Mouse (Mus musculus) kidney, postnatal 10 days (tissue): Measurements from ENCODE around the gene Mphosph9.
"Not testable (repeated sequence)": the region's sequence is repeated elsewhere in the genome, so short reads cannot be mapped to it uniquely, and the experiment has no call there.

Experiments
- DNase-seq: peaks from one replicate; pipeline ENCODE4 v3.0.0; 2021; ENCODE audit warnings: mixed read lengths

Gene Mphosph9

DNA sequence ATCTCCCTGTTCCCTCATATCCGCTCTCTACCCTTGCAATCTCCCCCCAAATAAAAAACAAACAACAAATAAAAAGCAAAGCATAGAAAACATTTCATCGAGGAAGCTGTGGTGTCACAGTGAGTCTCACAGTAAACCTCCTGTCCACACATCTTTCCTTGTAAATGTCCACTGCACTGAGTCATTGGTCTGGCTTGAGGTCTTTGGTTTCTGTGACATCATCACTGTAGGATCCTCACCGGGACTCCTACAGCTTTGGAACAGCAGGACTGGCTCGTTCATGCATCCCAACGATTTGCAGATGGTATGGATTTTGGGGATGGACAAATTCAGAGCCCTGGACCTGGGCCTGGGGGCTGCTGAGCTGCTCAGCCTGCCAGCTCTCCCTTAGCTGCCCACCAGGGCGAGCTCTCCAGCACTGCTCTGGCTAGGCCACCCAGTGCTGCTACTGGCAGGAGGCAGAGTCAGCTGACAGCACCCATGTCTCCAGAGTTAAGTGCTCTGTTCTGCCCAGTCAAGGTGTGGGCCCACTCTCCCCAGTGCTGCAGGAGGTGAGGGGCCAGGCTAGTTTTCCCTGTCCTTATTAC lies 14.1 kb upstream of the Mphosph9 start:
- DNase-seq = peak; percentile 52

DNA sequence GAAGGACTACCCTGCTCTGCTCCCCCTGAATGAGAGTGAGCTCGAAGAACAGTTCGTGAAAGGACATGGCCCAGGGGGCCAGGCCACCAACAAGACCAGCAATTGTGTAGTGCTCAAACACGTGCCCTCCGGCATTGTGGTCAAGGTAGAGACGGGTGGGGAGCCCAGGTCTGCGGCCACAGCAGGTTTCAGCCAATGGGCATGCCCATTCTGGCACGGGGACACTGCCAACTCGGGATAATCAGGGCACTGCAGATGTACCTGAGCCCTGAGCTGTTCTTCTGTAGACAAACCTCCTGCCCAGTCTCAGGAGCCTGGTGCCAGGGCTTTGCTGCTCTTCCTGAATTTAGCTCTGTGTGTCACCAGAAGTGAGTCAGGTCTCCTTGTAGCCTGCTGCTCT lies 11.0 kb upstream of the Mphosph9 start:
- no peak for DNase-seq

DNA sequence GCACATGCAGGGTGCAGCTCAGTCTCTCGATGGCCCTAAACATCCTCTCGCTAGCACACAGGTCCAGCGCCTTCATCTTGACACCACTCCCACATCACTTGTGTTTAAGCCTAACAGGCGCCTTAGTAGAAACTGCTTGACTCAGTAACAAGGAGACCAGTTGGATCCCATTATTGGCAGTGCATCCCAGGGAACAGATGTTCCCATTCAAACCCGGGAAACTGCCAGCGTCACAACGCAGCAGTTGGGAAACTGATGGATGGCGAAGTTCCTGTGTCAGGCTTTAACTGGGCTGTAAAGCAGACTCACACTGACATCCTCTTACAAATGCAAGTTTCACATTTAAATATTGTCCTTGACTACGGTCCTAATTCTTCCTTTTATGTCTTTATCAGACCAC lies 10.1 kb upstream of the Mphosph9 start:
- DNase-seq = peak; percentile 80

DNA sequence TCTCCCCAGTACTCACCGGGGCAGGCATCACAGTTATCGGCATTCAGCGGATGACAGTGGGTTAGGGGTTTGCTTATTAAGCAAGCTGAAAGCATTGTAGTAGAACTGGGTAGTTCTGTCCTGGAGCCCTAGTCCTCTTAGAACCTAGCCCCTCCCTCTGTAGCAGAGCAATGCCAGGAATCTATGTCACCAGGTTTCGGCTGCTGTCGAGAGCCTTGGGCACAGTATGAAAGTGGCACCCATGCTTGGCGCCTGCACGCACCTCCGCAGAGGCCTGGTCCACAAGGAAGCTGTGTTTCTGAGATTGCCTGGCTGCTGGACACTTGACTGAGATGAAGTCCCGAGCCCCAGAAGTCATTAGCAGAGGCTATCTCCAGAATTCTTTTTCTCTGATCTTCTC lies 9.3 kb upstream of the Mphosph9 start:
- DNase-seq = no peak

DNA sequence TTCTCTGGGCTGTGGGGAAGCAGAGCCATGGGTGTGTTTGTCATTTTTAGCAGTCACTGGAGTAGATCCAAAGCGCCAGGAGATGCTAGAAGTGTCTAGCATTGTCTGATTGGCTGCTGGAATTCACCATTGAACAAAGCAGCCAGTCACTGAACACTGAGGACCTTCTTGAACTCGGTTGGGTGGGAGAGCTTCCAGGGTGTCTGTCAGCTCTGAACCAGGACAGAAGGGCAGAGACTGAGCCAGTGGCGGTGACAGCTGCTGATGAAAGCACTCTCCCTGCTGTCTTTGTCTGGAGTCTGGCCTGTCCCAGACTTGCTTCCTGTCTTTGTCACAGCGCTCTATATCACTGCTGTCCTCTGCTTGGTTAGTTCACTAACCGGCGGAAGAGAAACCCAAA lies 6.6 kb upstream of the Mphosph9 start:
- DNase-seq = peak; percentile 81

DNA sequence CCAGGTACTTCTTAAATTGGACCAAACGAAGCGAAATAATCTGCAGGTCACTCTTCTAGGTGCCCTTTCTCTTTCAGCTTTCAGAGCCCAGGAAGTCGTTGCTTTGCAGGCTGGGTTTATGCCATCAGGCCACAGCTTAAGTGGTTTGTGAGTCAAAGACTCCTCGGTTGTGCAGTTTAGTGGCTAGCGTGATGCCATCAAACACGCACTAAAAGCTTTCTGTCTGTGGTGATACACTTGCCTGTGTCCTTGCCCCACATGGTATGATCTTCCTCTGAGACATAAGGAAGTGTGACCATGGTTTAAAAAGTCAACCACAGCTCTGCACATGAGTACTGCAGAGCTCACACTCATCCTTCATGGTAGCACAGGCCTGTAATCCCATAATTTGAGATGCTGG lies 2.3 kb upstream of the Mphosph9 start:
- no peak for DNase-seq

DNA sequence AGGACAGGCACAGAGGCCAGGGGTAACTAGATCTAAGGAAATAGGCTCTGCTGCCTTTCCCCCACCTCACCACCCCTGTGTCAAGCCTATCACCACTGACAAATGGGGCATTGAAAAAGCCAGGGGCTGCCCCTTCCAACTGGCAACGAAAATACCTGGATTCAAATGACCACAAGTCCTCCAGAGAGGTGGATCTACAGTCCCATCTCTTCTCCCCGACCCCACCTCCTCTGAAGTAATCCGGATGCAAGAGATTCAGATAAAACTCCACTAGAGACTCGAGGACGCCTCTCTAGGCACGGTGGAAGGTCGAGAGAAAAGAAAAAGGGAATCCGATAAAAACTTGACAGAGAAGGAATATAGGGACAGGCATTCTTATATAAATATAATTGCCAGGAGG lies 943 bp downstream of the Mphosph9 start:
- DNase-seq = no peak

DNA sequence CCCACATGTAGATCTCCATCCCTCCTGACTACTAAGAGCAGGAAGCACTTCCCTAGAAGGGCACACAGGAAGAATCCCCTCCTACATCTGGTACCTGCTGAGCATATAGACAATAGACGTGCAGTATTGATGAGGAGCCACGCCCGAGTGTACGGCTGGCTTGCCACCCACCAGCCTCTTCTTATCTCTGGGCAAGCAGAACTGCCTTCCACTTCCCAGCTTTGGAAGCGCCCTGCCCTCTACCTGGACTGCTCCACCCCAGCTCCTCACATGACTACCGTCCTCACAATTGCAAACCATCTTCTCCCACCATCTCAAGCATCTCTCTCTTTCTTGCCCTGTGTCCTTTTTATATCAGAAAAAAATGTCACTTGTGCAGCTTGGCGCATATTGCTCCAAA lies 10.1 kb downstream of the Mphosph9 start:
- DNase-seq = no peak

DNA sequence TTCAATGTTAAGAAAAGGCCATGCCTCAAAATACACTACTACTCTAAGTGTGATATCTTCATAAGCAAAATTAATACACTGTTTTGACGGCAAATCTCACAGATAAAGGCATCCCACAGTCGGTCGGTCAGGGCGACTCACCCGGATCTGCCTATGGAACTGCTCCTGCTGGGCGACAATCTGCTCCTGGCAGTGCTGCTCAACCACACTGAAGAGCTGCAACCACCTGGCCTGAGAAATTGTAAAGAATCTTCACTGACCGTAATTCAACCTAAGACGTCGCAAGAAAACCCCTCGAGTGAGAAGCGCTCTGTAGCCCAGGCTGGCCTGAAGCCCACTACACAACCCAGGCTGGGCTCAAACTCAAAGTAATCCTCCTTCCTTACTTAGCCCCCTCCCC lies 11.8 kb downstream of the Mphosph9 start:
- no peak for DNase-seq

DNA sequence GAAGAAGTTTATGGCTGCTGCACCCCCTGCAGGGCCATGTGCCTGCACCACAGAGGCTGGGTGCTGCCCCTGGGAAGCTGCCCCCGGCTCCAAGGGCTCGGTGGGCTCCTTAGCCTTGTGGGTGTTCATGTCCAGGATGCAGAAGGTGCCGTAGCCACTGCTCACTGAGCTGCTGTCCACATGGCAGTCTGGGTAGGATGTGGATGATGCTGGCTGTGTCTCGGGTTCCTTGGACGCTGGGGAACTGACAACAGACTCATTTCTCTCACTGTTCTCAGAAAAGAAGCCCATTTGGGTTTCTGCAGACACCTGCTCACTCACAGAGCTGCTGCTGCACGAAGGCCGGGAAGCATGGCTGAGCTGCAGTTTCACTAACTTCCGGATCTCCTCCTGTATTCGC lies 12.3 kb downstream of the Mphosph9 start:
- no peak for DNase-seq

DNA sequence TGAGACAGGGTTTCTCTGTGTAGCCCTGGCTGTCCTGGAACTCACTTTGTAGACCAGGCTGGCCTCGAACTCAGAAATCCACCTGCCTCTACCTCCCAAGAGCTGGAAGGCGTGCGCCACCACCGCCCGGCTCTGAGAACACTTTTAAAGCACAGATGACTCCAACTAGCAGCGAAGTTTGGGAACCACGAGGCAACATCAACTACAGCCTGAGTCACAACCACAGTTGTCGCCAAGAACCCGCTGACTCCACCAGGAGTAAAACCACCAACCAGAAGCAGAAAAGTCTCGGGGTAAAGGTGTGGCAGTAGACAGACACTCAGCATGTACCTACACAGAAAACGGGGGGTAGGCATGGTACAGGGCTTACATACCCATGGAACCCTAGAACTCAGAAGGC lies 17.7 kb downstream of the Mphosph9 start:
- no peak for DNase-seq

DNA sequence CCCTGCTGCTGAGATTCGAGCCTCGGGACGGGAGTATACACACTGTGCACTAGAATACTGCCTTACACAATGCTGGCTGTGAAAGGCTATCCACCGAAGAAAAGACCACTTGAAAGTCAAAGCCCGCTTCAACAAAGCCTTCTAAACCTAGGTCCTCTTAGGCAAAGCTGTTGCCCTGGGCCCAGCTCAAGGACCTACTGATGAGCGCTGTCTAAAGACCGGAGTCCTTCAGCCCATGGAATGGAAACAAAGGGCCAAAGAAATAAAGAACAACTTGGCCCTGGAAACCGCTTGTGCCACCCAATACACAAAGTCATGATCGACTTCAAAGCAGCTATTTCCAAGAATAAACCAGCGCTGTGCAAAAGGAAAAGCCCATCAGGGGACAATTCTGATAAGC lies 18.6 kb downstream of the Mphosph9 start:
- no peak for DNase-seq

DNA sequence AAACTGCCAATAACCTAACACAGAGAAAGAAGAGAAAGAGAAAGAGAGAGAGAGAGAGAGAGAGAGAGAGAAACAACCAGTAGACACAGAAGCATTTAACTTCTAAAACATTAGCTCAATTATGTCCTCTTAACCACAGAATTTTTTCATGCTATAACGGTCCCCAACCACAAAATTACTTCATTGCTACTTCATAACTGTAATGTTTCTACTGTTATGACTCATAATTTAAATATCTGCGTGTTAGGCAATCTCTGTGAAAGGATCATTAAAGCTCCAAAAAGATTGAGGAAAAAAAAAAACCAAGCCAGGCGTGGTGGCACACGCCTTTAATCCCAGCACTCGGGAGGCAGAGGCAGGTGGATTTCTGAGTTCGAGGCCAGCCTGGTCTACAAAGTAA lies 24.9 kb downstream of the Mphosph9 start:
- DNase-seq = not testable (repeated sequence)

DNA sequence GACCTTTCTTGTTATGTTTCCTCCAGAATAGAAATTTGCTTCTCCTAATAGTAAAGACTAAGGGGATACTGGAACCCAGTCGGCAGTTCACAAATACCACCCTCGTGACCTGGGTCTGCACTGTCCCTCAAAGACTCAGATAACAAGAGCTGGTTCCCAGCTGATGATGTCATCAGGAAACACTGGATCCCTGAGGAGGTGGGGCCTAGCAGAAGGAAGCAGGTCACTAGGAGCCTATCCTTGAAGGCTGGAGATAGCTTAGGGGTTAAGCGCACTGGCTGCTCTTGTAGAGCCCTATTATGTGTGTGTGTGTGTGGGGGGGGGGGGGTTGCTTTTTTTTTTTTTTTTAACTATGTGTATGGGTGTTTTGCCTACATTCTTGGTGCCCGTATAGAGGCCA lies 27.6 kb downstream of the Mphosph9 start:
- DNase-seq = no peak

DNA sequence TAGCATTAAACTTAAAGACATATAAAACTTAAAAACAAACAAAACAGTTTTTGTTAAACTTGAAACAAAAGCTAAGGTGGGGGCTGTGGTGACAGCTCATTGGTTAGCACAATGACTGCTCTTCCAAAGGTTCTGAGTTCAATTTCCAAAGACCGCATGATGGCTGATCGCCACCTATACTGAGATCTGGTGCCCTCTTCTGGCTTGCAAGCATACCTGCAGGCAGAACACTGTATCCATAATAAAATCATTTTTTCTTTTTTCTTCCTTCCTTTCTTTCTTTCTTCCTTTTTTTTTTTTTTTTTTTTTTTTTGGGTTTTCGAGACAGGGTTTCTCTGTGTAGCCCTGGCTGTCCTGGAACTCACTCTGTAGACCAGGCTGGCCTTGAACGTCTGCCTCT lies 28.5 kb downstream of the Mphosph9 start:
- DNase-seq = not testable (repeated sequence)

DNA sequence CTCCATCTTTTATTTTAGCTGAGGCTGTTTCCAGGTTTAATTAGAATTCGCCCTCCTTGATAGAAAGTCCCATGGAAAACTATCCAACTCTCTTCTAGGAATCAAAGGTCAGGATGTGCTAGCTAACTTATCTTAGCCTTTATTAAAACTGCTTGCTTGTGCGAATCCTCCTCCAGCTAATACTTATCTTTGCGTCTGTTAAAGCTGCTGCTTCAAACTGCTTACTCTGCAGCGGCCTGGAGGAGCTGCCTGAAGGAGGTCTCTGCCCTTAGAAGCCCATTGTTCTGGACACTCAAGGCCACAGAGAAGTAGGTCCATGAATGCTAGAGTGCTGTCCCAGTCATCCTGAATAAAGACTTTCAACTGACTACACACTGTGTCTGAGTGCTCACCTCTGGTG lies 31.3 kb downstream of the Mphosph9 start:
- DNase-seq = no peak

DNA sequence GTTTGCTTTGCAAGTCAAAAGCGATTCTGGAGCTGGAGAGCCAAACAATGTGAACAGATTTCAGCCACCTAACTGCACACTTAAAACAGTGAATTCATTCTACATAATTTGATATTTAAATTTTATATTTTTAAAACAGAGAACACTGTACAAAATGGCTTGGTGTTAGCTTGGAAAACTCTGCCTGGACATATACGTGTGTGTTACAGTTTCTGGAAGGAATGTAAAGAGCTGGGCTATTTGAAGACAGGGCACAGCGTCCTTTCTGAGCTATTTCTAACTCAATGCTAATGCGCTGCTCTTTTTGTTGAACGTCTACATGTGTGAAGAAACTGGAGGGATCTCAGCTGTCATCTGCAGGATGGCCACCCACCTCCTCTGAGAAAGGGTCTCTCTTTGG lies 33.8 kb downstream of the Mphosph9 start:
- no peak for DNase-seq

DNA sequence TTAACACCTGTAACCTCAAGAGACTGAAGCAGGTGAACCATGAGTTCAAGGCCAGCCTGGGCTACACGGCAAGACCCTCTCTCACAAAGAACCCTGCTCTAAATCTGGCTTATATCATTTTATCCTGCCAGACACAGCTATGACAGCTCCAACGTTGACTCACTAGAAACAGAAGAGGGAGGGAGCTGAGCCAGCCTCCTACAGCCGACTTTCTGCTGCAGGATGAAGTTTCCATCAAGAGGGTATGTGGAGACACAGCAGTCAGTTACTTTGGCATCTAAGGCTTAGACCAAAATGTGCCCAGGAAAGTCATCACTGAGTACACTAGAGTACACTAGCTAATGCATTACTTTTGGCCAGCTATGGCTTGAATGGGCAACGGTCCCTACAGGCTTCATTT lies 37.6 kb downstream of the Mphosph9 start:
- DNase-seq = no peak

DNA sequence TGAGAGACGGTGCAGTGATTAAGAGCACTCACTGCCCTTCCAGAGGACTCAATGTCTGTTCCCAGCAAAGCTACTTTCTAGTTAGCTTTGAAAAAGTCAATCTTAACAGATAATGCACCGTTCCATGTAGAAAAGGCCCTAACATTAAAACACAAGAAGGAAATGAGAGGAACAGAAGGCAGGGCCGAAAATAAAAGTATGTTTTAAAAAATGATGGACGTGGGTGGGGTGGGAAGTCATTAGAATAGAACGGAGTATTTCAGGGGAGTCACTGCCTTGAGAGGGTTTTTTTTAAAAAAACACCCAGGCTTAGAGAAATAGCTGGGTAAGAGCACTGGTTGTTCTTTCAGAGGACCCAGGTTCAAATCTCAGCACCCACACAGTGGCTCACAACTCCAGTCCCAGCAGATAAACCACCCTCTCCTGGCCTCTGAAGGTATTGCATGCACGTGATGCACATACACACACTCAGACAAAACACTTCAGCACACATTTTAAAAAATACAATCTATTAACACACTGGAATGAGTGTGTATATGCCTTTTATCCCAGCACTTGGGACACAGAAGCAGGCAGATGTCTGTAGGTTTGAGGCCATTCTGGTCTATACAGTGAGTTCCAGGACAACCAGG lies 40.0 kb downstream of the Mphosph9 start:
- no peak for DNase-seq

DNA sequence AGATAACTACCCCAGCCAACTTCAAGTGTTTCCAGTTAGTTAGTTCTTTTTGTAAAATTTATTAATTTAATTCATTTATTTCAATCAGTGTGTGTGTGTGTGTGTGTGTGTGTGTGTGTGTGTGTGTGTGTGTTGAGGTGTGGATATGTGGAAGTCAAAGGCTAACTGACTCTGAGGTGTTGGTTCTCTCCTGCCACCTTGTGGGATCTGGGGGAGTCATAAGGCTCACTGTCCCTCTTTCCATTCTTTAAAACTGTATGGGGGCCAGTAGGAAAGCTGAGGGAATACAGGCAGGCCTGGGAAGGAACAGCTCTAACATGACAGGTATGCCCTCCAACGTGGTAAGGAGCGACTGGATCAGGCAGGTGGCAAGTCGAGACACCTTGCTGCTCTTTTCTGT lies 43.4 kb downstream of the Mphosph9 start:
- peak; percentile 34 for DNase-seq

DNA sequence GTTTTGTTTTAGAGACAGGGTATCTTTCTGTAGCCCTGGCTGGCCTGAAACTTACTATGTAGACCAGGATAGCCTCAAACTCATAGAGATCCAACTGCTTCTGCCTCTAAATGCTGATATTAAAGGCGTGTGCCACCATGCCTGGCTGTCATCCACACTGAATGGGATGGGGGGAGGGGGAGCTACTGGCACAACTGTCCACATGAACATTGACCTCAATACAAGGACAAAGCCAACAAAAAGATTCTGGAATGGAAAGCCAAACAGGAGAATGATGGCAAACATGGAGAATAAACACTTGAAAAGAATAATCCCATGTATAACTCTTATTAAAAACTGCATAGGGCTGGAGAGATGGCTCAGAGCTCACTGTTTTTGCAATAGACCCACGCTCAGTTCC lies 44.9 kb downstream of the Mphosph9 start:
- DNase-seq = no peak

DNA sequence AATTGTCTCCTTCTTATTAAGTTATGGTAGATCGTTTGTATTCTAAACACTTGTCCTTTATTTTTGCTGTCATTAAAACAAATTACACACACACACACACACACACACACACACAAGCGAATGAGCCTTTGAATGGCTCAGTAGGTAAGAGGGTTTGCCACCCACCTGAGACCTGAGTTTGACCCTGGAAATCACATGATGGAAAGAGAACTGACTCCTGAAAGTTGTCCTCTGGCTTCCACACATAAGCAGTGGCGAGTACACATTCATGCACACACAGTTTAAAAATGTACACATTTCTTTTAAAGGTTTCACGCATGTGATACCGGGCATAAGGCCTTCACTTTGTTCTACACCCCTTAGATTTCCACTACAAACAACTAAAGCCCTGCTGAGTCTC lies 57.5 kb downstream of the Mphosph9 start:
- no peak for DNase-seq

DNA sequence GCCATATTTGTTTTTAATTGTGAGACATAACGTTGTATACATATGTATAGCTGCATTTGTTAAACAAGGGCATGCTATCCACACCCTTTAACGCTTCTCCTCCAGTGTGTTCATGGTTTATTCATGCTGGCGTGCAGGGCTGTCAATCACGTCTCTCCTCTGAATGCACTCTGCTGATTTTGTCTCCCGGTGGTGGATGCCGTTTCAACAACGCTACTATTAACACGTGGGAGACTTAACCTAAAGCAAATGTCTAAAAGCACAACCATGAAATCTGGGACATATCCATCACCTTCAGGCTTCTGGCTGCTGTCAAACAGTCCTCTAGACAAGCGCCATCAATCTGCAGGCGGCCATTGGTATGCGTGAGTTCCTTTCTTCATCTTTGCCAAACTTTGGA lies 58.1 kb downstream of the Mphosph9 start:
- DNase-seq = no peak

DNA sequence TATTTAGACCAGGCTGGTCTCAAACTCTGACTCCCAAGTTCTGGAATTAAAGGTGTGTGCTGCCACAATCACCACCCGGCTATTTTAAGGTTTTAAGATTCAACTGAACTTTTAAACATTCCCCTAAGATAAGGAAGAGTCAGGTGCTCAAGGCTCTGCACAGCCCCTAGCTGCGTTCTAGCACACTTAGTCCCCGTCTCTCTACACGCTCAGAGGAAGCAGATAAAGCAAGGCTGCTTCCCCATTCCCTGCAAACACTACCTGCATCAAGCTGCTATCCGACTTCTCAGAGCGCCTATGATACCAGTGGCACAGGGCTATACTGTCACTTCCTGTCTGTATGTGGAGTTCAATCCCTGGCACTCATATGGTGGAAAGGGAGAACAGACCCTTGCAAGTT lies 60.1 kb downstream of the Mphosph9 start:
- DNase-seq = no peak

DNA sequence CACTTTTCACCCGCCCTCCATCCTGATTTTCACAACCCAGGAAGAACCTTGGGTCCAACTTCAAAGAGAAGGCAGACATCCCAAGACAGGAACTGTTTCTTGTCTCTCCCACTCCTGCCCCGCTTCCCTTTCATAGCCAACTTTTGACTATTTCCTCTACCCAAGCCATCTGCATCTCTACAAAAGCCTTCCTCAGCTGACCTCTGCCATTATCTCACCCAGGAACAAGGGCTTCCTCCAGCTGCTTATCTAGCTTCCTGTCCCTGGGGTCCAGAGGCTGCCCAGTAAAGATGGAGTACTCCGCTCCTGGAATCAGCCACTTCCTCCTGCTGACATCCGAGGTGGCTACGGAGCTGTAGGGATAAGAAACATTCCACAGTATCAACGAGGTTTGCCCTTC lies 61.0 kb downstream of the Mphosph9 start:
- no peak for DNase-seq
